Mouse (Mus musculus) midbrain, embryonic 10.5 days (tissue): ENCODE measurements around the gene Pdzph1. TPM values are rescaled to one million over a fixed set of nuclear protein-coding genes. Genes with fewer than 3 reads are reported as not detected.

Experiments used
- DNase-seq: peaks from one replicate; pipeline ENCODE4 v3.0.0-alpha.2; 2017; ENCODE audit warnings: low spot score
- H3K27ac ChIP-seq: fragments of 300-500 bp; sonication (generic); replicated peaks from 2 replicates; pipeline ENCODE4 v1.5.1; 2016; ENCODE audit warnings: mild to moderate bottlenecking
- H3K27me3 ChIP-seq: fragments of 300-500 bp; sonication (generic); 2 replicates; pipeline ENCODE4 v1.6.1; 2016; ENCODE audit warnings: low read depth, mild to moderate bottlenecking; ENCODE audit not compliant: poor library complexity, severe bottlenecking
- H3K36me3 ChIP-seq: fragments of 300-500 bp; sonication (generic); 2 replicates; pipeline ENCODE4 v1.6.1; 2016; ENCODE audit warnings: mild to moderate bottlenecking, moderate library complexity
- H3K4me1 ChIP-seq: fragments of 300-500 bp; sonication (generic); 2 replicates; pipeline ENCODE4 v1.6.1; 2016
- H3K4me3 ChIP-seq: fragments of 300-500 bp; sonication (generic); 2 replicates; pipeline ENCODE4 v1.5.1; 2016; ENCODE audit warnings: mild to moderate bottlenecking, moderate library complexity
- H3K9me3 ChIP-seq: fragments of 300-500 bp; sonication (generic); replicated peaks from 2 replicates; pipeline ENCODE4 v1.6.1; 2016; ENCODE audit warnings: mild to moderate bottlenecking
- WGBS: fragments of 180-500 bp; shearing (Covaris S2); methylation state at CpG from one replicate; pipeline ENCODE4 v1.1.7; 2016; 5-methylcytosine and 5-hydroxymethylcytosine counted together
- polyA plus RNA-seq: library from polyadenylated mRNA; unstranded; fragments of >200 nt; fragmentation: Nextera tagmentation; extraction: Ambion mirVana; gene quantifications from 2 replicates; pipeline ENCODE4 v1.2.1, GENCODE M21; 2016

The Pdzph1 gene
- polyA plus RNA-seq, 1 experiment from 2014 or later: 32.3 TPM

GRCm38 (mm10) chr17:58943015-58943822 lies 48.0 kb downstream of the Pdzph1 start:
- DNase-seq: no peak
- Histone ChIP-seq H3K36me3 (no peaks in the 10 kb centered on the region), H3K27ac (no peak overlapping the region), H3K9me3 (no peaks in the 10 kb centered on the region), H3K4me1 (no peaks in the 10 kb centered on the region), H3K27me3 (no peaks in the 10 kb centered on the region), H3K4me3 (no peak overlapping the region)
- WGBS: 77% methylated on average over 10 of the region's 10 CpGs

GRCm38 (mm10) chr17:58938598-58938997 lies 52.6 kb downstream of the Pdzph1 start:
- peaks cover 12% of the 10 kb centered on the region for H3K4me1 ChIP-seq
- WGBS: 86% methylated on average over 1 of the region's 1 CpGs
- H3K27ac ChIP-seq: no peak overlapping the region
- no peak for DNase-seq
- H3K27me3 ChIP-seq: no peaks in the 10 kb centered on the region
- no peak overlapping the region for H3K4me3 ChIP-seq
- no peaks in the 10 kb centered on the region for H3K9me3 ChIP-seq
- no peaks in the 10 kb centered on the region for H3K36me3 ChIP-seq

- H3K27ac ChIP-seq: peak overlapping the region; percentile 23; the same call in 1 of the 2 replicates
- no peaks in the 10 kb centered on the region for H3K27me3 ChIP-seq
- 72% methylated on average over 4 of the region's 4 CpGs for WGBS
- no peak for DNase-seq
- H3K4me3 ChIP-seq: no peak overlapping the region
- no peaks in the 10 kb centered on the region for H3K9me3 ChIP-seq
- H3K4me1 ChIP-seq: peaks cover 22% of the 10 kb centered on the region
- H3K36me3 ChIP-seq: no peaks in the 10 kb centered on the region
These were observed 53.6 kb downstream of the Pdzph1 start for GRCm38 (mm10) chr17:58937533-58937932.

- H3K27ac ChIP-seq: peak overlapping the region; percentile 87
- H3K9me3 ChIP-seq: no peaks in the 10 kb centered on the region
- no peaks in the 10 kb centered on the region for H3K36me3 ChIP-seq
- H3K4me3 ChIP-seq: peak overlapping the region; percentile 37; the same call in 1 of the 2 replicates
- WGBS: 13% methylated on average over 1 of the region's 1 CpGs
- no peaks in the 10 kb centered on the region for H3K27me3 ChIP-seq
- no peak for DNase-seq
- peaks cover 42% of the 10 kb centered on the region for H3K4me1 ChIP-seq
These were observed 58.2 kb downstream of the Pdzph1 start for GRCm38 (mm10) chr17:58932983-58933280.

GRCm38 (mm10) chr17:58932279-58932982 lies 58.7 kb downstream of the Pdzph1 start:
- H3K4me3 ChIP-seq: peak overlapping the region; percentile 37
- H3K4me1 ChIP-seq: peaks cover 38% of the 10 kb centered on the region
- H3K27me3 ChIP-seq: no peaks in the 10 kb centered on the region
- WGBS: 5% methylated on average over 2 of the region's 2 CpGs
- no peaks in the 10 kb centered on the region for H3K9me3 ChIP-seq
- H3K27ac ChIP-seq: peak overlapping the region; percentile 87
- no peaks in the 10 kb centered on the region for H3K36me3 ChIP-seq
- peak; percentile 67 for DNase-seq

GRCm38 (mm10) chr17:58924754-58925546 lies 66.2 kb downstream of the Pdzph1 start:
- Histone ChIP-seq H3K4me3 (no peak overlapping the region), H3K27me3 (no peaks in the 10 kb centered on the region), H3K9me3 (no peaks in the 10 kb centered on the region)

GRCm38 (mm10) chr17:58923901-58924476 lies 67.2 kb downstream of the Pdzph1 start:
- WGBS: 86% methylated on average over 11 of the region's 11 CpGs

More at GRCm38 (mm10) chr17:58924754-58925546, 66.2 kb downstream of the Pdzph1 start:
- 82% methylated on average over 10 of the region's 10 CpGs for WGBS
- Histone ChIP-seq H3K27ac (peak overlapping the region; percentile 17; the same call in 1 of the 2 replicates), H3K36me3 (peaks cover 11% of the 10 kb centered on the region; the same call in 1 of the 2 replicates), H3K4me1 (peaks cover 14% of the 10 kb centered on the region)
- DNase-seq: no peak

GRCm38 (mm10) chr17:58923316-58923866 lies 67.8 kb downstream of the Pdzph1 start:
- 81% methylated on average over 7 of the region's 7 CpGs for WGBS
- Histone ChIP-seq H3K9me3 (no peaks in the 10 kb centered on the region), H3K36me3 (peaks cover 11% of the 10 kb centered on the region; the same call in 1 of the 2 replicates), H3K27me3 (no peaks in the 10 kb centered on the region), H3K4me3 (no peak overlapping the region), H3K4me1 (peaks cover 23% of the 10 kb centered on the region), H3K27ac (0 out of 2 replicates have a peak overlapping the region, but pooled peaks have one; percentile 19)
- no peak for DNase-seq

More at GRCm38 (mm10) chr17:58923901-58924476, 67.2 kb downstream of the Pdzph1 start:
- 0 out of 2 replicates have a peak overlapping the region, but pooled peaks have one; percentile 19 for H3K27ac ChIP-seq
- peaks cover 23% of the 10 kb centered on the region for H3K4me1 ChIP-seq
- no peak overlapping the region for H3K4me3 ChIP-seq
- DNase-seq: no peak
- peaks cover 11% of the 10 kb centered on the region; the same call in 1 of the 2 replicates for H3K36me3 ChIP-seq
- no peaks in the 10 kb centered on the region for H3K9me3 ChIP-seq
- H3K27me3 ChIP-seq: no peaks in the 10 kb centered on the region

GRCm38 (mm10) chr17:58922821-58923220 lies 68.4 kb downstream of the Pdzph1 start:
- peaks cover 23% of the 10 kb centered on the region for H3K4me1 ChIP-seq
- WGBS: 87% methylated on average over 2 of the region's 2 CpGs

GRCm38 (mm10) chr17:58919927-58920326 lies 71.2 kb downstream of the Pdzph1 start:
- 64% methylated on average over 4 of the region's 4 CpGs for WGBS
- Histone ChIP-seq H3K4me1 (peaks cover 23% of the 10 kb centered on the region), H3K4me3 (no peak overlapping the region), H3K27me3 (no peaks in the 10 kb centered on the region), H3K27ac (no peak overlapping the region), H3K9me3 (no peaks in the 10 kb centered on the region), H3K36me3 (peaks cover 4% of the 10 kb centered on the region; the same call in 1 of the 2 replicates)
- no peak for DNase-seq

More at GRCm38 (mm10) chr17:58922821-58923220, 68.4 kb downstream of the Pdzph1 start:
- DNase-seq: no peak
- no peak overlapping the region for H3K27ac ChIP-seq
- H3K27me3 ChIP-seq: no peaks in the 10 kb centered on the region
- H3K4me3 ChIP-seq: no peak overlapping the region
- peaks cover 11% of the 10 kb centered on the region; the same call in 1 of the 2 replicates for H3K36me3 ChIP-seq
- H3K9me3 ChIP-seq: no peaks in the 10 kb centered on the region

- Histone ChIP-seq H3K9me3 (no peaks in the 10 kb centered on the region), H3K4me3 (no peak overlapping the region), H3K36me3 (peaks cover 4% of the 10 kb centered on the region; the same call in 1 of the 2 replicates), H3K27me3 (no peaks in the 10 kb centered on the region), H3K27ac (peak overlapping the region; percentile 77), H3K4me1 (peaks cover 22% of the 10 kb centered on the region)
- peak; percentile 63 for DNase-seq
- WGBS: 7% methylated on average over 8 of the region's 8 CpGs
These were observed 72.1 kb downstream of the Pdzph1 start for GRCm38 (mm10) chr17:58919061-58919460.

- Histone ChIP-seq H3K9me3 (no peaks in the 10 kb centered on the region), H3K27me3 (no peaks in the 10 kb centered on the region), H3K4me3 (no peak overlapping the region), H3K27ac (no peak overlapping the region), H3K4me1 (peaks cover 17% of the 10 kb centered on the region), H3K36me3 (peaks cover 4% of the 10 kb centered on the region; the same call in 1 of the 2 replicates)
- no peak for DNase-seq
- WGBS: 84% methylated on average over 3 of the region's 3 CpGs
These were observed 72.6 kb downstream of the Pdzph1 start for GRCm38 (mm10) chr17:58918539-58918938.
